Mouse (Mus musculus): Measurements from ENCODE around the gene Chrna9.

The Chrna9 gene

GRCm38 (mm10) chr5:65973189-65973588, 38.5 kb downstream of the Chrna9 start:
- ChIA-PET CTCF (no interaction called here), POLR2A (interaction anchor here in 1 of 4 experiments (1.7 kb wide), 1 partner anchor 13 kb away, joined by 4 read pairs; no protein-coding TSS in a partner anchor)

- POLR2A ChIA-PET, result interaction anchor here in 3 of 4 experiments (0.6 to 1.5 kb wide), 7 partner anchors 15 to 716 kb away, joined by 3 to 4 read pairs (median 3); partner anchors contain the start of gene Uchl1 (in 1 of the 3)
- CTCF ChIA-PET, result interaction anchor here in 2 of 4 experiments (1.1 to 1.5 kb wide), 2 partner anchors 8 to 107 kb away, joined by 4 to 9 read pairs; no protein-coding TSS in a partner anchor
These were observed 41.0 kb downstream of the Chrna9 start for GRCm38 (mm10) chr5:65975731-65976130.

GRCm38 (mm10) chr5:65986426-65986825, 51.7 kb downstream of the Chrna9 start:
- POLR2A ChIA-PET, result interaction anchor here in 3 of 4 experiments (0.7 to 1.5 kb wide), 3 partner anchors 13 to 216 kb away, joined by 4 read pairs; no protein-coding TSS in a partner anchor
- CTCF ChIA-PET, result no interaction called here

- ChIA-PET CTCF (interaction anchor here in 2 of 4 experiments (0.8 kb wide), 2 partner anchors 19 to 90 kb away, joined by 3 read pairs; no protein-coding TSS in a partner anchor), POLR2A (interaction anchor here in 3 of 4 experiments (0.7 to 1.5 kb wide), 5 partner anchors 13 to 1175 kb away, joined by 3 to 4 read pairs (median 4); no protein-coding TSS in a partner anchor)
These were observed 52.3 kb downstream of the Chrna9 start for GRCm38 (mm10) chr5:65987004-65987403.

- ChIA-PET POLR2A (interaction anchor here in 3 of 4 experiments (0.6 to 1.6 kb wide), 15 partner anchors 10 to 686 kb away, joined by 3 to 8 read pairs (median 4); partner anchors contain the start of gene 9130230L23Rik (in 1 of the 3)), CTCF (interaction anchor here (0.6 to 1.2 kb wide), 7 partner anchors 23 to 969 kb away, joined by 3 to 6 read pairs (median 4); no protein-coding TSS in a partner anchor)
These were observed 56.5 kb downstream of the Chrna9 start for GRCm38 (mm10) chr5:65991191-65991590.

GRCm38 (mm10) chr5:65994643-65995042, 59.9 kb downstream of the Chrna9 start:
- POLR2A ChIA-PET, result interaction anchor here in 3 of 4 experiments (0.8 to 2.9 kb wide), 8 partner anchors 10 to 682 kb away, joined by 3 to 9 read pairs (median 3); partner anchors contain the start of gene 9130230L23Rik (in 1 of the 3)
- CTCF ChIA-PET, result interaction anchor here in 2 of 4 experiments (0.8 to 1.9 kb wide), 5 partner anchors 10 to 344 kb away, joined by 3 to 4 read pairs (median 4); no protein-coding TSS in a partner anchor

- ChIA-PET CTCF (interaction anchor here in 2 of 4 experiments (0.6 to 0.7 kb wide), 2 partner anchors 31 to 853 kb away, joined by 3 to 13 read pairs; no protein-coding TSS in a partner anchor), POLR2A (interaction anchor here in 1 of 4 experiments (1.2 kb wide), 1 partner anchor 12 kb away, joined by 3 read pairs; no protein-coding TSS in a partner anchor)
These were observed 63.1 kb downstream of the Chrna9 start for GRCm38 (mm10) chr5:65997813-65998212.

GRCm38 (mm10) chr5:65999106-65999505, 64.4 kb downstream of the Chrna9 start:
- ChIA-PET POLR2A (interaction anchor here in 1 of 4 experiments (1.2 kb wide), 1 partner anchor 10 kb away, joined by 3 read pairs; no protein-coding TSS in a partner anchor), CTCF (no interaction called here)

- POLR2A ChIA-PET, result interaction anchor here in 1 of 4 experiments (0.8 to 0.9 kb wide), 2 partner anchors 13 to 34 kb away, joined by 3 to 4 read pairs; no protein-coding TSS in a partner anchor
- CTCF ChIA-PET, result no interaction called here
These were observed 65.4 kb downstream of the Chrna9 start for GRCm38 (mm10) chr5:66000074-66000473.

- CTCF ChIA-PET, result interaction anchor here in 2 of 4 experiments (0.5 to 0.6 kb wide), 2 partner anchors 53 to 133 kb away, joined by 3 to 6 read pairs; no protein-coding TSS in a partner anchor
- POLR2A ChIA-PET, result interaction anchor here in 1 of 4 experiments (0.8 to 0.9 kb wide), 2 partner anchors 14 to 35 kb away, joined by 3 to 4 read pairs; no protein-coding TSS in a partner anchor
These were observed 65.9 kb downstream of the Chrna9 start for GRCm38 (mm10) chr5:66000567-66001125.

GRCm38 (mm10) chr5:66001232-66001631, 66.5 kb downstream of the Chrna9 start:
- CTCF ChIA-PET, result interaction anchor here in 2 of 4 experiments (0.5 to 0.6 kb wide), 2 partner anchors 53 to 132 kb away, joined by 3 to 6 read pairs; no protein-coding TSS in a partner anchor
- POLR2A ChIA-PET, result no interaction called here

- ChIA-PET CTCF (interaction anchor here in 1 of 4 experiments (1.0 to 1.1 kb wide), 2 partner anchors 9 to 27 kb away, joined by 3 to 4 read pairs; no protein-coding TSS in a partner anchor), POLR2A (interaction anchor here in 3 of 4 experiments (0.5 to 1.9 kb wide), 9 partner anchors 10 to 1274 kb away, joined by 3 to 9 read pairs (median 4); no protein-coding TSS in a partner anchor)
These were observed 69.6 kb downstream of the Chrna9 start, which contains the start of gene 9130230L23Rik for GRCm38 (mm10) chr5:66004134-66004925. Gene 9130230L23Rik, minus strand, starts transcription at chr5:66004285.

GRCm38 (mm10) chr5:66005041-66005678, 70.4 kb downstream of the Chrna9 start:
- POLR2A ChIA-PET, result interaction anchor here in 3 of 4 experiments (0.6 to 1.9 kb wide), 7 partner anchors 11 to 670 kb away, joined by 3 to 9 read pairs (median 4); partner anchors contain the start of gene Uchl1 (in 1 of the 3)
- CTCF ChIA-PET, result interaction anchor here in 1 of 4 experiments (0.5 to 1.1 kb wide), 4 partner anchors 10 to 255 kb away, joined by 3 to 4 read pairs (median 3); no protein-coding TSS in a partner anchor

GRCm38 (mm10) chr5:66008245-66008967, 73.7 kb downstream of the Chrna9 start:
- ChIA-PET POLR2A (interaction anchor here in 1 of 4 experiments (0.5 to 2.3 kb wide), 4 partner anchors 13 to 38 kb away, joined by 3 to 6 read pairs (median 4); no protein-coding TSS in a partner anchor), CTCF (interaction anchor here in 2 of 4 experiments (0.6 to 0.7 kb wide), 2 partner anchors 35 to 40 kb away, joined by 3 read pairs; no protein-coding TSS in a partner anchor)

GRCm38 (mm10) chr5:66013999-66014398, 79.3 kb downstream of the Chrna9 start:
- POLR2A ChIA-PET, result interaction anchor here in 1 of 4 experiments (0.6 kb wide), 1 partner anchor 667 kb away, joined by 3 read pairs; no protein-coding TSS in a partner anchor
- CTCF ChIA-PET, result no interaction called here

- ChIA-PET CTCF (no interaction called here), POLR2A (no interaction called here)
These were observed 79.7 kb downstream of the Chrna9 start for GRCm38 (mm10) chr5:66014437-66014836.

GRCm38 (mm10) chr5:66015449-66015961, 80.8 kb downstream of the Chrna9 start:
- POLR2A ChIA-PET, result interaction anchor here in 1 of 4 experiments (0.5 kb wide), 1 partner anchor 33 kb away, joined by 5 read pairs; no protein-coding TSS in a partner anchor
- CTCF ChIA-PET, result interaction anchor here in 1 of 4 experiments (0.6 kb wide), 1 partner anchor 12 kb away, joined by 3 read pairs; no protein-coding TSS in a partner anchor

Measured in embryonic stem cell, embryonic (primary cell).